11 mouse cellular contexts compared by ENCODE assay signal in the genomic region with DNA sequence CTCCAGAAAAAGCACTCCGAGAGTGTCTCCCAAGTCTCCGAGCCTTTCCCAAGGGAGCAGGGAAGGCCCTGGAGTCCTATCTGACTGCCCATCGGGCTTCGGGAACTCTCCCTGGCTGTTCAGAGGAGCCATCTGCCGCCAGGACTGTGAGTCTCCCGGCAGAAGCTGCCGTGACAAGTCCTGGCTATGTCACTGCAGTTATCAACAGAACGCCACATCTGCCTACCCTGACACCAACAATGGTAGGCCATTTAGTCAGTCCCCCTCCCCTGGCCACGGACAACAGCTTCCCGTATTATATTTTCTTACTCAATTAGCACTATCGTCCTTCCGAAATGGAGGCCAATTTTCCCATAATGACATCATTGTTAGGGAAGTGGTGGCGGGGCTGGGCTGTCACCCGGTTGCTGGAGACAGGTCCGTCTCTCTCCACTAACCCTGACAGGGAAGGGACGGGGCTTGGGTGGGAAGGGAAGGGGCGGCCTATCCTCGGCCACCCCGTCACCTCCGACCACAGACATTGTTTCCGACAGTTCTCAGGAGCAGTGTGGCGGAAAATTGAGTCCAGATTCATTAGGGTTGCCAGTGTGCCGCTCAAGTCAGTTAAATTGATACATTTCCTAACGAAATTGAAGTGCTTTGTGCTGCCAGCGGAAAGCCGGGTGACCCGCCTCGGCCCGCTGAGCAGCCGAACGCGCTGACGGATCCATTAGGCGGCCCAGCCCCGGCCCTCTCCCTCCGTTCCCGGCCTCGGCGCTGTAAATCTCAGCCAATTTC. TPM values are rescaled to one million over a fixed set of nuclear protein-coding genes. Genes with fewer than 3 reads are reported as not detected.
DNase-seq lines count a peak whose midpoint lies in the region; ATAC-seq and TF ChIP-seq lines count a peak whose summit lies in the region.
"Had no signal": no experiment of that assay in that cellular context is flagged by ENCODE, and none has a peak within 500 bp of the region (broad histone marks: within the 10 kb centered on the region; RNA-seq: fewer than 3 reads in every experiment).

No protein-coding gene starts in this region.

- no peaks in the 10 kb centered on the region for H3K36me3 ChIP-seq in kidney, embryonic 16.5 days (ENCODE audit: insufficient read depth, low read length)
- no peaks in the 10 kb centered on the region for H3K36me3 ChIP-seq in embryonic facial prominence, embryonic 10.5 days (replicated peaks)
- no peaks in the 10 kb centered on the region for H3K36me3 ChIP-seq in hindbrain, embryonic 10.5 days
- no peaks in the 10 kb centered on the region for H3K36me3 ChIP-seq in midbrain, postnatal 0 days (ENCODE audit: insufficient read depth, low read length)

- ATAC-seq in kidney, embryonic 16.5 days (ENCODE audit: low FRiP score, low TSS enrichment): peak; percentile 80
- ATAC-seq in midbrain, postnatal 0 days (ENCODE audit: low FRiP score): no peak

- H3K9me3 ChIP-seq in kidney, embryonic 16.5 days (ENCODE audit: low read length): no peaks in the 10 kb centered on the region
- H3K9me3 ChIP-seq in embryonic facial prominence, embryonic 10.5 days: 0 out of 2 replicates have a peak, but pooled peaks cover 7% of the 10 kb centered on the region
- peaks cover 14% of the 10 kb centered on the region for H3K9me3 ChIP-seq in hindbrain, embryonic 10.5 days
- H3K9me3 ChIP-seq in midbrain, postnatal 0 days (ENCODE audit: low read length): no peaks in the 10 kb centered on the region

- TF ChIP-seq CTCF in midbrain, postnatal 0 days (IDR thresholded peaks at IDR 0.05): no peak

- H3K27me3 ChIP-seq in kidney, embryonic 16.5 days (ENCODE audit: insufficient read depth, low read length): peaks cover 65% of the 10 kb centered on the region
- H3K27me3 ChIP-seq in embryonic facial prominence, embryonic 10.5 days (replicated peaks; ENCODE audit: low read depth, poor library complexity, severe bottlenecking): peaks cover 95% of the 10 kb centered on the region
- H3K27me3 ChIP-seq in hindbrain, embryonic 10.5 days (ENCODE audit: insufficient read depth, poor library complexity, severe bottlenecking): peaks cover 95% of the 10 kb centered on the region
- peaks cover 25% of the 10 kb centered on the region for H3K27me3 ChIP-seq in midbrain, postnatal 0 days (ENCODE audit: insufficient read depth, low read length)

- H3K4me3 ChIP-seq in kidney, embryonic 16.5 days (ENCODE audit: low read length): peak overlapping the region; percentile 23
- peak overlapping the region; percentile 40 for H3K4me3 ChIP-seq in embryonic facial prominence, embryonic 10.5 days
- H3K4me3 ChIP-seq in hindbrain, embryonic 10.5 days: peak overlapping the region; percentile 34
- no peak overlapping the region; the same call in 1 of the 2 replicates for H3K4me3 ChIP-seq in midbrain, postnatal 0 days (ENCODE audit: low read depth, low read length)

- no peak for DNase-seq in kidney, postnatal 25 days
- peak; percentile 58 for DNase-seq in embryonic facial prominence, embryonic 10.5 days (ENCODE audit: low spot score)
- peak; percentile 65 for DNase-seq in hindbrain, embryonic 10.5 days (ENCODE audit: low spot score)
- DNase-seq in midbrain, postnatal 0 days (ENCODE audit: low spot score): peak; percentile 58
- no peak for DNase-seq in ovary, adult 18-20 months (ENCODE audit: low spot score)
- DNase-seq in layer of hippocampus, adult 8-10 months (ENCODE audit: low spot score in 2 of 2): no peak
- no peak for DNase-seq in urinary bladder, postnatal 25 days (ENCODE audit: low spot score)

- 2% methylated on average over 39 of the region's 39 CpGs for WGBS in kidney, embryonic 16.5 days
- 4% methylated on average over 39 of the region's 39 CpGs for WGBS in embryonic facial prominence, embryonic 10.5 days
- WGBS in hindbrain, embryonic 10.5 days: 3% methylated on average over 39 of the region's 39 CpGs
- 9% methylated on average over 39 of the region's 39 CpGs for WGBS in midbrain, postnatal 0 days

- peak overlapping the region; percentile 91 for H3K27ac ChIP-seq in kidney, embryonic 16.5 days (ENCODE audit: low read length)
- 0 out of 2 replicates have a peak overlapping the region, but pooled peaks have one; percentile 21 for H3K27ac ChIP-seq in embryonic facial prominence, embryonic 10.5 days (replicated peaks)
- peak overlapping the region; percentile 66 for H3K27ac ChIP-seq in hindbrain, embryonic 10.5 days
- no peak overlapping the region; the same call in 1 of the 2 replicates for H3K27ac ChIP-seq in midbrain, postnatal 0 days (ENCODE audit: low read depth, low read length)
- H3K27ac ChIP-seq: macrophage had no signal

- peak overlapping the region; percentile 56 for H3K9ac ChIP-seq in kidney, embryonic 16.5 days (replicated peaks; ENCODE audit: low read length)
- peak overlapping the region; percentile 30; the same call in 1 of the 2 replicates for H3K9ac ChIP-seq in midbrain, postnatal 0 days (replicated peaks; ENCODE audit: low read length, poor library complexity, severe bottlenecking)

- peak overlapping the region; percentile 44 for H3K4me2 ChIP-seq in kidney, embryonic 16.5 days (replicated peaks; ENCODE audit: low read depth, low read length)
- H3K4me2 ChIP-seq in midbrain, postnatal 0 days (ENCODE audit: low read depth, low read length, poor library complexity, severe bottlenecking): peak overlapping the region; percentile 24

- H3K4me1 ChIP-seq in kidney, embryonic 16.5 days (ENCODE audit: insufficient read depth, low read length): peaks cover 28% of the 10 kb centered on the region
- peaks cover 41% of the 10 kb centered on the region for H3K4me1 ChIP-seq in embryonic facial prominence, embryonic 10.5 days
- H3K4me1 ChIP-seq in hindbrain, embryonic 10.5 days (replicated peaks): peaks cover 43% of the 10 kb centered on the region
- H3K4me1 ChIP-seq in midbrain, postnatal 0 days (ENCODE audit: insufficient read depth, low read length): peaks cover 5% of the 10 kb centered on the region; the same call in 1 of the 2 replicates

RNA-seq across cellular contexts. Expression of gene Uncx, which starts 41.9 kb away (rescaled TPM):
- 52.8 and 65.4 TPM in 2 replicates for polyA plus RNA-seq in kidney, embryonic 16.5 days (2015; fragmentation: Nextera tagmentation; extraction: Ambion mirVana)
- polyA plus RNA-seq in embryonic facial prominence, embryonic 10.5 days (2016; fragmentation: Nextera tagmentation; extraction: Ambion mirVana): 3.3 and 4.7 TPM in 2 replicates
- 14.0 and 61.1 TPM in 2 replicates for polyA plus RNA-seq in hindbrain, embryonic 10.5 days (2016; fragmentation: Nextera tagmentation; extraction: Ambion mirVana)
- 21.2 and 24.3 TPM in 2 replicates for total RNA-seq in midbrain, postnatal 0 days (2014; rRNA removed)
- 15.5 and 20.0 TPM in 2 replicates for polyA plus RNA-seq in midbrain, postnatal 0 days (2015; fragmentation: Nextera tagmentation; extraction: Ambion mirVana)
- not detected for total RNA-seq in layer of hippocampus, adult 8-10 months (2022)
- total RNA-seq: CH12.LX had no signal
- polyA plus RNA-seq: cortical plate, adult 2 months; macrophage had no signal

Comparison
In these comparisons a context has a peak if more than half of its experiments do, and no peak if none do; other contexts are left out.
1. DNase-seq: peak in embryonic facial prominence, embryonic 10.5 days (single experiment), hindbrain, embryonic 10.5 days (single experiment) and midbrain, postnatal 0 days (single experiment); none in kidney, postnatal 25 days (0 of 2), ovary, adult 18-20 months (single experiment), layer of hippocampus, adult 8-10 months (0 of 2) and urinary bladder, postnatal 25 days (single experiment).